Mouse (Mus musculus): ENCODE measurements around the gene Cep70.

The Cep70 gene

GRCm38 (mm10) chr9:99319343-99319951 lies 76.3 kb downstream of the Cep70 start:
- in situ Hi-C loops (cut with MboI; ENCODE audit: low sequenced_read_pairs): no loop called here

DNA sequence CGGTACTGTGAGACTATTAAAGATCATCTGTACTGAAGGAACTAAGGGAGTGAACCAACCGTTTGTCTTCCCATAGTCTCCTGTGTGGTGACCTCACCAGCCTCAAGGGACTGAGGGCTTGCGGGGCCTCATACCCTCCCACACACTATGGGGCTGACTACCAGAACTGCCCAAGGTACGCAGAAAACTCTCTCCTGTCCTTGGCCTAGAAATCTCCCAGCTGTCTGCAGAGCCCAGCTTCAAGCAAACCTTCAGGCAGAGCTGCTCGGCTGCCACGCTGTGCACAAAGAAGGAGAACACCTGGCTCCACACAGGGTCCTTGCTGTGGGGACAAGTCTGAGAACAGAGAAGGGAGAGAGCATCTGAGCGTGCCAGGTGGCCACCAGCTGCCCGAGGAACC lies 76.8 kb downstream of the Cep70 start:
- in situ Hi-C loops (cut with MboI; ENCODE audit: low sequenced_read_pairs): no loop called here

DNA sequence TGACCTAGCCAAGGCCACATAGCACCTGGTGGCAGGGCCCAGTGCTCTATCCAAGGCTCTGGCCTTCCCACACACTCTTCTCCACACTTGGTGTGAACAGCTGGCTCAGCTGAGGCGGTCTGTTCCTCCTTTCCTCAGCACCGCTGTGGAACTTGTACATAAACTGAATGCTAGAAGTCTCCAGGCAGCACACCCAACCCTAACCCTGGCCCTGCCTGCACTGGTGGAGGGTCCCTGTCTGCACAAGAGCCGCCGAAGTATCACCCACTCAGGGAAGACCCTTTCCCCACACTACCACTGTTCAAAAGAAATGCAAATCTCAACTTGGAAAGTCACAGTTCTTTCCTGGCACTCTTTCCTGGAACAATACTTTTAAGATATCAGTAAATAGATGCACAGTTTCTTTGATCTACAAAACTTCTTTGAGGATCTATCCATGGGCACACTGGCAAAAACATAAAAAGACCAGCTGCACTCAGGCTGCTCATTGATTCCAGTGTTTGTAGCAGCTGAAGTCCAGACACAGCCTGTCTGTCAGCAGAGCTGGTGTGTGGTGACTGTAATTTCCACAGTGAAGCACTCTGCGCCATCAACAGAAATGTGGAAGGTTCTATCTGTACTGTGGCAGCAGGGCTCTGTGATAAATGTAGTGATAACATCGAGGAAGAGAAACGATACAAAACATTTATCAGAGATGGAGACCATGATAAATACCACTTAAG lies 82.2 kb downstream of the Cep70 start:
- in situ Hi-C loops (cut with MboI; ENCODE audit: low sequenced_read_pairs): no loop called here

DNA sequence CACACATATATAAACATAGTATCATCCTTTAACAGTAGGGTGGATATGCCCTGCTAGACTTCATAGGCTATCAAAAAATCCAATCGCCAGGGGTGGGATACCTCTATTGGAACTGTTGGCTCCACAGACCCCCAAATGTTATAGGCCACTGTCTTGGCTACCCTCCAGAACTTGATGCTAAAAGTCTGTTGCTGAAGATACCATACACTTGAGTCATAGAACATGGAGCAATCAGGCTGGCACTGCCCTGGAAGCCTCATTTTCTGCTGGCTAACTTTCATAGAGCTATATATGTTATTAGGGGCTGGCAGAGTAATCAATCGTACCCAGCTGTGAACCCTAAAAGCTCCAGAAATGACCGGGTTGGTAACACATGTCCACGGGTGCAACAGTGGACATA lies 82.8 kb downstream of the Cep70 start:
- in situ Hi-C loops (cut with MboI; ENCODE audit: low sequenced_read_pairs): no loop called here

- in situ Hi-C loops (cut with MboI; ENCODE audit: low sequenced_read_pairs): no loop called here
Measured at GRCm38 (mm10) chr9:99326881-99327280, 83.7 kb downstream of the Cep70 start.

DNA sequence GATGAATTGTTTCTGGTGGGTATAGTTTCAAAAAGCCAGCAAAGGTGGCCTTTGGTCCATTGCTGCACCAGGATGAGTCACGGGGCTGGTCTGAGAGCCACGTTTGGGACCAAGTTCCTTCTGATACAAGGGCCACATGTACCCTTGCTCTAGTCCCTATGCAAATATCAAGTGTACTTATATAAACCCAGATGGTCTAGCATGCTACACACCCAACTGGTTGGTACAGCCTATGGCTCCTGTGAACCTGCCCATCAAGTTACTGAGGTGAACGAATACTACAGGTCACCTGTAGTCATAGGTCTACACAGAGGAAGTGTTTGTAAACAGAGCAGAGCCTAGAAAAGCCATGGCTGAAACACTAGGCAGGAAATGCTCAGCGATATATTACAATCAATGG lies 93.4 kb downstream of the Cep70 start:
- in situ Hi-C loops (cut with MboI; ENCODE audit: low sequenced_read_pairs): no loop called here

DNA sequence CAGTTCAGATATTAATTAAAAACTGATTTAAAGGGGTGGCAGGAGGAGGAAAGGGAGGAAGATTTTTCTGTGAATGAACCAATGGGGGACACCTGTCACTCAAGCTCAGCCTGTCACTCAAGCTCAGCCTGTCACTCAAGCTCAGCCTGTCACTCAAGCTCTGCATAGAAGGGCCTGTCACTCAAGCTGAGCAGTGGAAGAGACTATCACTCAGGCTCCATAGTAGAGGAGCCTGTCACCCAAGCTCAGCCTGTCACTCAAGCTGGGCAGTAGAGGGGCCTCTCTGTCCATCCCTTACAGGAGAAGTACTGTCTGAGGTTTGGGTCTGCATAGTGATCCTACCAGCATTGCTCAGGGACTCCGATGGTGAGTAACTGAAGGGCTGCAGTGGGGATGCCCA lies 95.1 kb downstream of the Cep70 start:
- in situ Hi-C loops (cut with MboI; ENCODE audit: low sequenced_read_pairs): no loop called here

- in situ Hi-C loops (cut with MboI; ENCODE audit: low sequenced_read_pairs): no loop called here
Measured at GRCm38 (mm10) chr9:99339182-99339581, 96.0 kb downstream of the Cep70 start.

GRCm38 (mm10) chr9:99340126-99340525 lies 97.0 kb downstream of the Cep70 start:
- in situ Hi-C loops (cut with MboI; ENCODE audit: low sequenced_read_pairs): no loop called here

DNA sequence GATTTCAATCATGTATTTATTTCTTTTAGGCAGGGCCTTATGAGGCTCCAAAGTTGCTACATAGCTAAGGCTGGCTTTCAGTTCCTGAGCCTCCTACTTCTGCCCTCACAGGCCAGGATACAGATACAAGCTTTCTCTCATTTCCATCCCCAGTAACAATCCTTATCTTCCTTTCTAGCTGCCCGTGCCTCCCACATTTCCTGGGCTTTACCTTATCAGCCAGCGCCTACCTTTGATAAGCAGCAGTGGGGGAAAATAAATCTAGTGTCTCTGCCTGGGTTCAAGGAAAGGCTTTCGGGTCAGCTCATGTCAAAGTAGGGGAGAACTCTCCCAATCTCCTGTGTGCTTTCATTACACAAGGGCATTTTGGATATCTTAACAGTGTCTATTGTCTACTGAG lies 98.4 kb downstream of the Cep70 start:
- in situ Hi-C loops (cut with MboI; ENCODE audit: low sequenced_read_pairs): no loop called here

GRCm38 (mm10) chr9:99345351-99345792 lies 102.2 kb downstream of the Cep70 start:
- in situ Hi-C loops (cut with MboI; ENCODE audit: low sequenced_read_pairs): no loop called here

All from CH12F3 (cell line).